Mouse (Mus musculus): Measurements from ENCODE around the gene N4bp2. TPM values are rescaled to one million over a fixed set of nuclear protein-coding genes. Genes with fewer than 3 reads are reported as not detected.
A peak's percentile ranks its signal among the peaks of the same experiment; 100 is the strongest.
"Not testable (repeated sequence)": the region's sequence is repeated elsewhere in the genome, so short reads cannot be mapped to it uniquely, and the experiment has no call there.

Gene N4bp2
- total and polyA plus RNA-seq, 3 experiments = 13.1 to 16.4 (median 15.1) TPM

GRCm38 (mm10) chr5:65717063-65717902 lies 46.0 kb upstream of the N4bp2 start:
- H3K9ac ChIP-seq (ENCODE audit: insufficient read depth, low read depth) = peak overlapping the region; percentile 29
- no peaks in the 10 kb centered on the region for H3K4me1 ChIP-seq (ENCODE audit: control insufficient read depth in 1 of 2, insufficient read depth in 2 of 2)
- no peak for TF ChIP-seq KAT2A (IDR thresholded peaks at IDR 0.05; ENCODE audit: insufficient replicate concordance, low read length)
- TF ChIP-seq TCF12 (IDR thresholded peaks at IDR 0.05; ENCODE audit: low read depth, low read length) = no peak
- TF ChIP-seq ZNF384 (IDR thresholded peaks at IDR 0.05; ENCODE audit: low read depth, low read length) = peak; percentile 81
- no peak for TF ChIP-seq TBP (conservative IDR thresholded peaks at IDR 0.05; ENCODE audit: low read depth, low read length)
- TF ChIP-seq JUND (conservative IDR thresholded peaks at IDR 0.05; ENCODE audit: low read depth, low read length) = no peak
- no peak for TF ChIP-seq USF2 (conservative IDR thresholded peaks at IDR 0.05; ENCODE audit: low read depth, low read length)
- no peak for TF ChIP-seq MEF2A (IDR thresholded peaks at IDR 0.05; ENCODE audit: borderline replicate concordance, low read depth, low read length)
- no peak for TF ChIP-seq JUN (IDR thresholded peaks at IDR 0.05; ENCODE audit: insufficient read depth, low read depth, low read length)
- no peak for TF ChIP-seq ZC3H11A (IDR thresholded peaks at IDR 0.05; ENCODE audit: low read depth, low read length)
- no peak for TF ChIP-seq SIN3A (IDR thresholded peaks at IDR 0.05; ENCODE audit: low read length)
- no peak for TF ChIP-seq POLR2AphosphoS2 (IDR thresholded peaks at IDR 0.05; ENCODE audit: low read depth, low read length)
- 0 out of 4 replicates have a peak, but pooled peaks of 1 of the 2 experiments have one; percentile 7 for TF ChIP-seq CTCF (conservative IDR thresholded peaks at IDR 0.05 in 1 of 2, IDR thresholded peaks at IDR 0.05 in 1 of 2; ENCODE audit: low read depth in 2 of 2, low read length in 2 of 2)
- DNase-seq (ENCODE audit: extremely low read depth) = no peak
- H3K36me3 ChIP-seq (replicated peaks in 1 of 2; ENCODE audit: control insufficient read depth in 1 of 2, insufficient read depth in 1 of 2, low read length in 1 of 2) = no peaks in the 10 kb centered on the region
- no peaks in the 10 kb centered on the region for H3K9me3 ChIP-seq (replicated peaks; ENCODE audit: low read length)
- H3K79me2 ChIP-seq (replicated peaks; ENCODE audit: control insufficient read depth, extremely low read depth, insufficient read depth, poor library complexity, severe bottlenecking) = no peaks in the 10 kb centered on the region
- no peaks in the 10 kb centered on the region for H3K27me3 ChIP-seq (replicated peaks)
- H3K4me2 ChIP-seq (ENCODE audit: insufficient read depth, low read depth, poor library complexity, severe bottlenecking) = no peak overlapping the region
- no peak overlapping the region for H3K4me3 ChIP-seq (replicated peaks in 1 of 3; ENCODE audit: low read depth in 2 of 3, low read length in 2 of 3, poor library complexity in 1 of 3)
- H3K27ac ChIP-seq (ENCODE audit: insufficient read depth, low read depth) = 0 out of 2 replicates have a peak overlapping the region, but pooled peaks have one; percentile 0
- in situ Hi-C loops (cut with MboI; ENCODE audit: low pct_ligation_motif_present, low pct_unique_long_range_greater_than_20kb, low sequenced_read_pairs) (loop anchor here (25.0 kb wide), 1 partner anchor 705 kb away; no protein-coding TSS in a partner anchor), dilution Hi-C loops (cut with MboI; ENCODE audit: extremely low pct_ligation_motif_present, extremely low pct_unique_long_range_greater_than_20kb, low sequenced_read_pairs) (no loop called here)

GRCm38 (mm10) chr5:65717903-65718211 lies 45.5 kb upstream of the N4bp2 start:
- H3K27me3 ChIP-seq (replicated peaks); H3K4me2 ChIP-seq (ENCODE audit: insufficient read depth, low read depth, poor library complexity, severe bottlenecking); H3K36me3 ChIP-seq (replicated peaks in 1 of 2; ENCODE audit: control insufficient read depth in 1 of 2, insufficient read depth in 1 of 2, low read length in 1 of 2); H3K4me3 ChIP-seq (replicated peaks in 1 of 3; ENCODE audit: low read depth in 2 of 3, low read length in 2 of 3, poor library complexity in 1 of 3); dilution Hi-C loops (cut with MboI; ENCODE audit: extremely low pct_ligation_motif_present, extremely low pct_unique_long_range_greater_than_20kb, low sequenced_read_pairs); H3K9me3 ChIP-seq (replicated peaks; ENCODE audit: low read length); H3K79me2 ChIP-seq (replicated peaks; ENCODE audit: control insufficient read depth, extremely low read depth, insufficient read depth, poor library complexity, severe bottlenecking); DNase-seq (ENCODE audit: extremely low read depth); H3K4me1 ChIP-seq (ENCODE audit: control insufficient read depth in 1 of 2, insufficient read depth in 2 of 2): not testable (repeated sequence)
- in situ Hi-C loops (cut with MboI; ENCODE audit: low pct_ligation_motif_present, low pct_unique_long_range_greater_than_20kb, low sequenced_read_pairs) = loop anchor here (25.0 kb wide), 1 partner anchor 706 kb away; no protein-coding TSS in a partner anchor
- Histone ChIP-seq H3K9ac (ENCODE audit: insufficient read depth, low read depth) (peak overlapping the region; percentile 29; the same call in 1 of the 2 replicates), H3K27ac (ENCODE audit: insufficient read depth, low read depth) (0 out of 2 replicates have a peak overlapping the region, but pooled peaks have one; percentile 0)

All from CH12.LX (cell line).